Mouse (Mus musculus) yolk sac, embryonic 10.5 days (tissue): ENCODE data around the gene Tyw3.
A peak's percentile ranks its signal among the peaks of the same experiment; 100 is the strongest.

Experiments
- DNase-seq: peaks from one replicate; pipeline ENCODE4 v3.0.0-alpha.2; 2017; ENCODE audit warnings: low spot score

Tyw3 gene

GRCm38 (mm10) chr3:154565437-154565836 is 31.5 kb downstream of the Tyw3 start:
- no peak for DNase-seq

- no peak for DNase-seq
Measured at GRCm38 (mm10) chr3:154562192-154562591, 34.7 kb downstream of the Tyw3 start.

GRCm38 (mm10) chr3:154551035-154551411 is 45.9 kb downstream of the Tyw3 start:
- DNase-seq = no peak

GRCm38 (mm10) chr3:154550326-154551034 is 46.4 kb downstream of the Tyw3 start:
- DNase-seq = no peak

- no peak for DNase-seq
Measured at GRCm38 (mm10) chr3:154548868-154549301, 48.0 kb downstream of the Tyw3 start.

- DNase-seq = no peak
Measured at GRCm38 (mm10) chr3:154547549-154548426, 49.1 kb downstream of the Tyw3 start.

GRCm38 (mm10) chr3:154546234-154546633 is 50.7 kb downstream of the Tyw3 start:
- DNase-seq = no peak

- peak; percentile 42 for DNase-seq
Measured at GRCm38 (mm10) chr3:154540086-154540911, 56.6 kb downstream of the Tyw3 start.

GRCm38 (mm10) chr3:154536134-154536533 is 60.8 kb downstream of the Tyw3 start:
- DNase-seq = no peak

GRCm38 (mm10) chr3:154533246-154533645 is 63.7 kb downstream of the Tyw3 start:
- no peak for DNase-seq

- no peak for DNase-seq
Measured at GRCm38 (mm10) chr3:154528973-154529372, 67.9 kb downstream of the Tyw3 start.

- DNase-seq = no peak
Measured at GRCm38 (mm10) chr3:154526610-154527009, 70.3 kb downstream of the Tyw3 start.
